Mouse (Mus musculus): ENCODE measurements around the gene Olfr1458. TPM values are rescaled to one million over a fixed set of nuclear protein-coding genes. Genes with fewer than 3 reads are reported as not detected.

The Olfr1458 gene
- polyA plus RNA-seq (2014; fragmentation: Nextera tagmentation; extraction: Ambion mirVana): not detected in 2 replicates

GRCm38 (mm10) chr19:13106675-13107074 is at the start of gene Olfr1458:
TSS of gene Olfr1458 (minus strand) at chr19:13106775.
- Histone ChIP-seq H3K27me3 (ENCODE audit: insufficient read depth, low read length) (no peaks in the 10 kb centered on the region), H3K9ac (no peak within 1 kb of the TSS), H3K4me1 (ENCODE audit: insufficient read depth) (no peaks in the 10 kb centered on the region), H3K36me3 (ENCODE audit: insufficient read depth) (no peaks in the 10 kb centered on the region), H3K4me2 (no peak within 1 kb of the TSS), H3K4me3 (ENCODE audit: low read depth, low read length) (no peak within 1 kb of the TSS), H3K27ac (ENCODE audit: low read depth) (no peak within 1 kb of the TSS), H3K9me3 (ENCODE audit: low read depth, low read length) (no peaks in the 10 kb centered on the region)
- no peak for TF ChIP-seq CTCF (IDR thresholded peaks at IDR 0.05; ENCODE audit: low read depth)
- ATAC-seq (ENCODE audit: insufficient read depth) (no peak), DNase-seq (no peak)
- WGBS: 77% methylated on average over 3 of the region's 3 CpGs

GRCm38 (mm10) chr19:13149449-13149848 is 42.9 kb upstream of the Olfr1458 start, which contains the start of gene Olfr1459:
TSS of gene Olfr1459 (minus strand) at chr19:13149549.
- Histone ChIP-seq H3K4me1 (ENCODE audit: insufficient read depth) (no peaks in the 10 kb centered on the region), H3K27ac (ENCODE audit: low read depth) (no peak within 1 kb of the TSS), H3K9ac (no peak within 1 kb of the TSS), H3K4me2 (no peak within 1 kb of the TSS), H3K9me3 (ENCODE audit: low read depth, low read length) (no peaks in the 10 kb centered on the region), H3K4me3 (ENCODE audit: low read depth, low read length) (no peak within 1 kb of the TSS), H3K27me3 (ENCODE audit: insufficient read depth, low read length) (no peaks in the 10 kb centered on the region), H3K36me3 (ENCODE audit: insufficient read depth) (no peaks in the 10 kb centered on the region)
- WGBS: 60% methylated on average over 1 of the region's 1 CpGs
- ATAC-seq (ENCODE audit: insufficient read depth) (no peak), DNase-seq (no peak)
- no peak for TF ChIP-seq CTCF (IDR thresholded peaks at IDR 0.05; ENCODE audit: low read depth)

GRCm38 (mm10) chr19:13097791-13098190 is 8.8 kb downstream of the Olfr1458 start, which contains the start of gene Olfr1457:
TSS of gene Olfr1457 (minus strand) at chr19:13097891.
- Histone ChIP-seq H3K4me2 (no peak within 1 kb of the TSS), H3K9ac (no peak within 1 kb of the TSS), H3K27me3 (ENCODE audit: insufficient read depth, low read length) (no peaks in the 10 kb centered on the region), H3K9me3 (ENCODE audit: low read depth, low read length) (no peaks in the 10 kb centered on the region), H3K36me3 (ENCODE audit: insufficient read depth) (no peaks in the 10 kb centered on the region), H3K4me3 (ENCODE audit: low read depth, low read length) (no peak within 1 kb of the TSS), H3K4me1 (ENCODE audit: insufficient read depth) (no peaks in the 10 kb centered on the region), H3K27ac (ENCODE audit: low read depth) (no peak within 1 kb of the TSS)
- 64% methylated on average over 2 of the region's 2 CpGs for WGBS
- DNase-seq (no peak), ATAC-seq (ENCODE audit: insufficient read depth) (no peak)
- TF ChIP-seq CTCF (IDR thresholded peaks at IDR 0.05; ENCODE audit: low read depth): no peak

- no peak overlapping the region for H3K4me2 ChIP-seq
- H3K4me1 ChIP-seq (ENCODE audit: insufficient read depth): no peaks in the 10 kb centered on the region
- no peaks in the 10 kb centered on the region for H3K27me3 ChIP-seq (ENCODE audit: insufficient read depth, low read length)
- no peaks in the 10 kb centered on the region for H3K9me3 ChIP-seq (ENCODE audit: low read depth, low read length)
- 85% methylated on average over 1 of the region's 1 CpGs for WGBS
- ATAC-seq (ENCODE audit: insufficient read depth) (no peak), DNase-seq (no peak)
- H3K9ac ChIP-seq: no peak overlapping the region
- H3K27ac ChIP-seq (ENCODE audit: low read depth): no peak overlapping the region
- TF ChIP-seq CTCF (IDR thresholded peaks at IDR 0.05; ENCODE audit: low read depth): no peak
- no peaks in the 10 kb centered on the region for H3K36me3 ChIP-seq (ENCODE audit: insufficient read depth)
- H3K4me3 ChIP-seq (ENCODE audit: low read depth, low read length): no peak overlapping the region
Measured at GRCm38 (mm10) chr19:13093908-13094307, 12.7 kb downstream of the Olfr1458 start.

GRCm38 (mm10) chr19:13060310-13060709 is 46.3 kb downstream of the Olfr1458 start, which contains the start of gene Olfr1454:
TSS of gene Olfr1454 (plus strand) at chr19:13060610.
- TF ChIP-seq CTCF (IDR thresholded peaks at IDR 0.05; ENCODE audit: low read depth): no peak
- H3K27me3 ChIP-seq (ENCODE audit: insufficient read depth, low read length): no peaks in the 10 kb centered on the region
- ATAC-seq (ENCODE audit: insufficient read depth) (no peak), DNase-seq (no peak)
- H3K4me2 ChIP-seq: no peak within 1 kb of the TSS
- WGBS: 46% methylated on average over 2 of the region's 2 CpGs
- H3K27ac ChIP-seq (ENCODE audit: low read depth): no peak within 1 kb of the TSS
- H3K9ac ChIP-seq: no peak within 1 kb of the TSS
- H3K4me1 ChIP-seq (ENCODE audit: insufficient read depth): no peaks in the 10 kb centered on the region
- no peak within 1 kb of the TSS for H3K4me3 ChIP-seq (ENCODE audit: low read depth, low read length)
- no peaks in the 10 kb centered on the region for H3K36me3 ChIP-seq (ENCODE audit: insufficient read depth)
- peaks cover 3% of the 10 kb centered on the region; the same call in 1 of the 2 replicates for H3K9me3 ChIP-seq (ENCODE audit: low read depth, low read length)

Other genes starting within 250 kb of the Olfr1458 start
- not detected in 2 replicates for gene Olfr1444, start 249.5 kb downstream of the Olfr1458 start, polyA plus RNA-seq (2014; fragmentation: Nextera tagmentation; extraction: Ambion mirVana)
- gene Olfr1445, start 222.9 kb downstream of the Olfr1458 start, polyA plus RNA-seq (2014; fragmentation: Nextera tagmentation; extraction: Ambion mirVana): not detected in 2 replicates
- not detected in 2 replicates for gene Olfr1446, start 213.3 kb downstream of the Olfr1458 start, polyA plus RNA-seq (2014; fragmentation: Nextera tagmentation; extraction: Ambion mirVana)
- not detected in 2 replicates for gene Olfr1447, start 203.0 kb downstream of the Olfr1458 start, polyA plus RNA-seq (2014; fragmentation: Nextera tagmentation; extraction: Ambion mirVana)
- not detected in 2 replicates for gene Olfr1448, start 182.4 kb downstream of the Olfr1458 start, polyA plus RNA-seq (2014; fragmentation: Nextera tagmentation; extraction: Ambion mirVana)
- gene Olfr1449, start 175.9 kb downstream of the Olfr1458 start, polyA plus RNA-seq (2014; fragmentation: Nextera tagmentation; extraction: Ambion mirVana): not detected in 2 replicates
- gene Olfr1450, start 156.5 kb downstream of the Olfr1458 start, polyA plus RNA-seq (2014; fragmentation: Nextera tagmentation; extraction: Ambion mirVana): not detected in 2 replicates
- not detected in 2 replicates for gene Olfr1451, start 111.8 kb downstream of the Olfr1458 start, polyA plus RNA-seq (2014; fragmentation: Nextera tagmentation; extraction: Ambion mirVana)
- not detected in 2 replicates for gene Olfr1453, start 78.4 kb downstream of the Olfr1458 start, polyA plus RNA-seq (2014; fragmentation: Nextera tagmentation; extraction: Ambion mirVana)
- not detected in 2 replicates for gene Olfr1454, start 46.2 kb downstream of the Olfr1458 start, polyA plus RNA-seq (2014; fragmentation: Nextera tagmentation; extraction: Ambion mirVana)
- not detected in 2 replicates for gene Olfr1457, start 8.9 kb downstream of the Olfr1458 start, polyA plus RNA-seq (2014; fragmentation: Nextera tagmentation; extraction: Ambion mirVana)
- gene Olfr1459, start 42.8 kb upstream of the Olfr1458 start, polyA plus RNA-seq (2014; fragmentation: Nextera tagmentation; extraction: Ambion mirVana): not detected in 2 replicates
- gene Olfr1461, start 56.2 kb upstream of the Olfr1458 start, polyA plus RNA-seq (2014; fragmentation: Nextera tagmentation; extraction: Ambion mirVana): not detected in 2 replicates
- gene Olfr1462, start 79.0 kb upstream of the Olfr1458 start, polyA plus RNA-seq (2014; fragmentation: Nextera tagmentation; extraction: Ambion mirVana): not detected in 2 replicates
- gene Olfr1463, start 124.6 kb upstream of the Olfr1458 start, polyA plus RNA-seq (2014; fragmentation: Nextera tagmentation; extraction: Ambion mirVana): not detected in 2 replicates
- not detected in 2 replicates for gene Olfr1465, start 208.8 kb upstream of the Olfr1458 start, polyA plus RNA-seq (2014; fragmentation: Nextera tagmentation; extraction: Ambion mirVana)
- gene Olfr1466, start 232.1 kb upstream of the Olfr1458 start, polyA plus RNA-seq (2014; fragmentation: Nextera tagmentation; extraction: Ambion mirVana): not detected in 2 replicates

Measured in lung, embryonic 14.5 days (tissue).